Mouse (Mus musculus) liver, embryonic 14.5 days (tissue): ENCODE results near the gene Snrpa.

Experiments
- CTCF ChIP-seq: IDR thresholded peaks from 2 replicates; pipeline ENCODE4 v1.5.1; 2016; ENCODE audit warnings: antibody characterized with exemption, low read depth, control low read depth
- EP300 ChIP-seq: IDR thresholded peaks from 2 replicates; pipeline ENCODE4 v1.6.1; 2016; ENCODE audit warnings: antibody characterized with exemption, low read depth

DNA sequence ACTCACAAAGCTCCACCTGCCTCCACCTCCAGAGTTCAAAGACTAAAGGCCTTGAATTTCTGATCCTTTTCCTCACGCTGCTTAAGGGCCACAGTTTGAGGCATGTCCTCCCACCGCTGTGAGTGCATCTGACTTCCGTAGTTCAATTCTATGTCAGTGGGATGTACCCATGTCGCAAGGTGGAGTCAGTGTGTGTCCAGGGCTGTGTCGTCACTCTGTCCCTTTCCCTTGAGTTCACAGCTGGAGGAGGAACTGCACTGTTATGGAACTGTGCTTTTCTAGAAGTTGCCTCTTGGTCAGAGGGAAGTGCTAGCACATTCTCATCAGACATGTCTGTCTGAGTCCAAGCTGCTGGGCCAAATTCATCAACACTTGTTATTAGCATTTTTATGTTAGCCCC lies 42.5 kb upstream of the Snrpa start:
- TF ChIP-seq CTCF (no peak), EP300 (no peak)
